ENCODE assay signal across 9 mouse cellular contexts in the genomic region with DNA sequence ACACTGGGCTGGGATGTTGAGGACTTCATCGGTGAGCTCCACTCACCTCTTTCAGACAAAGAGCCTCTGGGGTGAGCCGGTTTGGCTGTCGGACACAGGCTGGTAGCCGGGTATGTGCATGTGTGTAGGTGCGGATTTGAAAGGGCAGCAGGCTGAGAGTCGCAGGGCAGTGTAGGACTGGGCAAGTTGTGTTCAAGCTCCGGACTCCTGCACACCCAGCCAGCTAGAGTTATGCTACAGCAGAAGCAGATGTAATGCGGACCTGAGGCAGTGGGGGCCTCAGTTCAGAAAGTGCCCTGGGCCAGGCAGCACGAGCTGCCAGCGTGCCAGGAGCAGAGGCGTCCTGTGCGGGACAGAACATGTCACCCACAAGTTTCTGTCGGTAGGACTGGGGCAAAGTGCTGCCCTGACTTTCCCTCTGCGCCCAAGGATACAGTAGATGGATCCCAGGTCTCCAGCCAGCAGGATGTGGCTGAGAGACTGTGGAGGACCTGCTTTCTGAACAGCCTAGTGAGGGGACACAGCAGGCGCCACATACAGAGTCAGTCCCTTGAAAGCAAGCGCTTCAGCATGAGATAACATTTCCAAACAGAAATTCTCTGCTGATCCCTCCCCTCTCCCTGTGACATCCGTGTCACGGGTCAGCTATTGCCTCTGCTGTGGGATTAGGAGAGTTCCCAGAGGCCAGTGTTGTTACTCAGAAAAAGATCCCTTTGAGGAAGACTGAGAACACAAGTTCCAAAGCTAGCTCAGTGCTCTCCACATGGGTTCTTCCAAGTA. TPM values are rescaled to one million over a fixed set of nuclear protein-coding genes. Genes with fewer than 3 reads are reported as not detected.
DNase-seq lines count a peak whose midpoint lies in the region; ATAC-seq lines count a peak whose summit lies in the region.
"Had no signal": no experiment of that assay in that cellular context is flagged by ENCODE, and none has a peak within 500 bp of the region (broad histone marks: within the 10 kb centered on the region; RNA-seq: fewer than 3 reads in every experiment).

No protein-coding gene starts in this region.

- H3K27me3 ChIP-seq in forebrain, embryonic 12.5 days = no peaks in the 10 kb centered on the region
- H3K27me3 ChIP-seq in intestine, embryonic 16.5 days (replicated peaks; ENCODE audit: control insufficient read depth, insufficient read depth, low read length) = no peaks in the 10 kb centered on the region
- no peaks in the 10 kb centered on the region for H3K27me3 ChIP-seq in midbrain, embryonic 13.5 days
- H3K27me3 ChIP-seq: Patski had no signal

- peak overlapping the region; percentile 88 for H3K27ac ChIP-seq in forebrain, embryonic 12.5 days
- peak overlapping the region; percentile 92 for H3K27ac ChIP-seq in intestine, embryonic 16.5 days (ENCODE audit: low read length)
- H3K27ac ChIP-seq in midbrain, embryonic 13.5 days = peak overlapping the region; percentile 91

- peaks cover 45% of the 10 kb centered on the region for H3K4me1 ChIP-seq in forebrain, embryonic 12.5 days
- H3K4me1 ChIP-seq in intestine, embryonic 16.5 days (ENCODE audit: control insufficient read depth, insufficient read depth, low read length) = peaks cover 45% of the 10 kb centered on the region
- H3K4me1 ChIP-seq in midbrain, embryonic 13.5 days (replicated peaks) = peaks cover 46% of the 10 kb centered on the region

- ATAC-seq in forebrain, embryonic 12.5 days (ENCODE audit: low FRiP score) = peak; percentile 9
- 0 out of 2 replicates have a peak, but pooled peaks have one; percentile 2 for ATAC-seq in intestine, embryonic 16.5 days
- ATAC-seq in midbrain, embryonic 13.5 days = peak; percentile 7
- ATAC-seq in granulocyte monocyte progenitor cell, adult 5-6 weeks (replicated peaks; ENCODE audit: poor library complexity, severe bottlenecking) = no peak

- DNase-seq in kidney, adult 18-20 months = peak; percentile 34
- DNase-seq in kidney, adult 8-10 months = no peak
- DNase-seq in cerebellum, adult 9-11 months = no peak
- DNase-seq in right cerebral cortex, postnatal 25 days = no peak

- peak overlapping the region; percentile 74 for H3K9ac ChIP-seq in forebrain, embryonic 12.5 days
- peak overlapping the region; percentile 74 for H3K9ac ChIP-seq in intestine, embryonic 16.5 days (ENCODE audit: low read depth, low read length)
- peak overlapping the region; percentile 72 for H3K9ac ChIP-seq in midbrain, embryonic 13.5 days (replicated peaks)

- no peaks in the 10 kb centered on the region for H3K9me3 ChIP-seq in forebrain, embryonic 12.5 days
- H3K9me3 ChIP-seq in intestine, embryonic 16.5 days (ENCODE audit: control insufficient read depth, low read length) = no peaks in the 10 kb centered on the region
- no peaks in the 10 kb centered on the region for H3K9me3 ChIP-seq in midbrain, embryonic 13.5 days

- H3K36me3 ChIP-seq in forebrain, embryonic 12.5 days (replicated peaks) = 0 out of 2 replicates have a peak, but pooled peaks cover 8% of the 10 kb centered on the region
- H3K36me3 ChIP-seq in intestine, embryonic 16.5 days (ENCODE audit: control insufficient read depth, insufficient read depth, low read length) = no peaks in the 10 kb centered on the region
- no peaks in the 10 kb centered on the region for H3K36me3 ChIP-seq in midbrain, embryonic 13.5 days

- H3K4me2 ChIP-seq in forebrain, embryonic 12.5 days = peak overlapping the region; percentile 90
- H3K4me2 ChIP-seq in intestine, embryonic 16.5 days (ENCODE audit: low read depth, low read length) = peak overlapping the region; percentile 74
- peak overlapping the region; percentile 73 for H3K4me2 ChIP-seq in midbrain, embryonic 13.5 days (replicated peaks)

- 5% methylated on average over 18 of the region's 18 CpGs for WGBS in forebrain, embryonic 12.5 days
- 18% methylated on average over 18 of the region's 18 CpGs for WGBS in intestine, embryonic 16.5 days
- 7% methylated on average over 18 of the region's 18 CpGs for WGBS in midbrain, embryonic 13.5 days

- H3K4me3 ChIP-seq in forebrain, embryonic 12.5 days (replicated peaks) = peak overlapping the region; percentile 54
- H3K4me3 ChIP-seq in intestine, embryonic 16.5 days (ENCODE audit: low read length) = peak overlapping the region; percentile 57
- H3K4me3 ChIP-seq in midbrain, embryonic 13.5 days (replicated peaks) = peak overlapping the region; percentile 48

RNA-seq across cellular contexts. Expression of a gene that starts 1.0 kb away (rescaled TPM):
- polyA plus RNA-seq in forebrain, embryonic 12.5 days (2016; fragmentation: Nextera tagmentation; extraction: Ambion mirVana) = 17.4 and 18.1 TPM in 2 replicates
- 41.6 and 42.9 TPM in 2 replicates for polyA plus RNA-seq in intestine, embryonic 16.5 days (2015; fragmentation: Nextera tagmentation; extraction: Ambion mirVana)
- 14.8 and 15.5 TPM in 2 replicates for polyA plus RNA-seq in midbrain, embryonic 13.5 days (2015; fragmentation: Nextera tagmentation; extraction: Ambion mirVana)
- total RNA-seq in granulocyte monocyte progenitor cell, adult 5-6 weeks (2014; fragmentation: Nextera tagmentation) = 0.92 and 1.6 TPM in 2 replicates
- total RNA-seq in granulocyte monocyte progenitor cell, adult 5-6 weeks (2017) = 1.3 TPM in 2 replicates
